Comparison of ENCODE assay signal across 8 mouse cellular contexts in the genomic region with DNA sequence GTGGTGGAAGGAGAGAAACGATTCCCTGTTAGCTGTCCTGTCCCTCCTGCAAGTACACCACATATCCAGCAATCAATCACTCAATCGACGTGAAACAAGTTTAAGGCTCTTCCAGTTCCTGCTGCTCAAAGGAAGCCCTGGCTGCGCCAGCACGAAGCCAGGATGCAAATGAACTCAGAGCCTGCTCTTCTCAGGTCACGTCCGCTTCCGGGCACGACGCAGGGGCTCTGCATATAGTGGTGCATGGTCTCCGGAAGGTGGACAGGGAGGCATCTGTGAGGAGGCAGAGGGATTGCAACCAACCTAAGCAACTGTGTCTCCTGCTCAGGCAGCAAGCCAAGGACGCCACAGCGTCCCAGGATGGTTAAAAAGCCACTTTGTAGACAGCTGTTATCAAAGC.
A peak's percentile ranks its signal among the peaks of the same experiment; 100 is the strongest.
DNase-seq lines count a peak whose midpoint lies in the region; ATAC-seq and TF ChIP-seq lines count a peak whose summit lies in the region.
"Had no signal": no experiment of that assay in that cellular context is flagged by ENCODE, and none has a peak within 500 bp of the region (broad histone marks: within the 10 kb centered on the region; RNA-seq: fewer than 3 reads in every experiment).

No protein-coding gene starts in this region.

- H3K4me2 ChIP-seq in stomach, embryonic 14.5 days (replicated peaks; ENCODE audit: low read depth, low read length), result 0 out of 2 replicates have a peak overlapping the region, but pooled peaks have one; percentile 22
- H3K4me2 ChIP-seq in stomach, postnatal 0 days (replicated peaks; ENCODE audit: low read depth), result no peak overlapping the region
- peak overlapping the region; percentile 38 for H3K4me2 ChIP-seq in forebrain, embryonic 11.5 days (ENCODE audit: low read depth, low read length, severe bottlenecking)
- H3K4me2 ChIP-seq in intestine, embryonic 15.5 days (replicated peaks), result peak overlapping the region; percentile 34
- H3K4me2 ChIP-seq in neural tube, embryonic 15.5 days, result peak overlapping the region; percentile 39

- TF ChIP-seq EP300 in stomach, postnatal 0 days (optimal IDR thresholded peaks at IDR 0.05), result no peak

- TF ChIP-seq CTCF in stomach, postnatal 0 days (IDR thresholded peaks at IDR 0.05; ENCODE audit: low read depth), result no peak

- no peak overlapping the region for H3K4me3 ChIP-seq in stomach, embryonic 14.5 days (ENCODE audit: low read depth, low read length)
- no peak overlapping the region for H3K4me3 ChIP-seq in stomach, postnatal 0 days (ENCODE audit: low read depth, low read length)
- 0 out of 2 replicates have a peak overlapping the region, but pooled peaks have one; percentile 7 for H3K4me3 ChIP-seq in forebrain, embryonic 11.5 days (ENCODE audit: low read depth, low read length)
- no peak overlapping the region for H3K4me3 ChIP-seq in intestine, embryonic 15.5 days (replicated peaks)
- H3K4me3 ChIP-seq in neural tube, embryonic 15.5 days (replicated peaks), result peak overlapping the region; percentile 5; the same call in 1 of the 2 replicates

- no peaks in the 10 kb centered on the region; the same call in 1 of the 2 replicates for H3K9me3 ChIP-seq in stomach, embryonic 14.5 days (ENCODE audit: control insufficient read depth, low read depth, low read length)
- no peaks in the 10 kb centered on the region for H3K9me3 ChIP-seq in stomach, postnatal 0 days (ENCODE audit: control insufficient read depth, low read length)
- no peaks in the 10 kb centered on the region; the same call in 1 of the 2 replicates for H3K9me3 ChIP-seq in forebrain, embryonic 11.5 days (ENCODE audit: control insufficient read depth, low read length)
- no peaks in the 10 kb centered on the region for H3K9me3 ChIP-seq in intestine, embryonic 15.5 days
- no peaks in the 10 kb centered on the region for H3K9me3 ChIP-seq in neural tube, embryonic 15.5 days (replicated peaks)

- no peak overlapping the region for H3K27ac ChIP-seq in stomach, embryonic 14.5 days (ENCODE audit: low read length)
- H3K27ac ChIP-seq in stomach, postnatal 0 days (replicated peaks), result no peak overlapping the region
- H3K27ac ChIP-seq in forebrain, embryonic 11.5 days (ENCODE audit: low read depth, low read length), result no peak overlapping the region
- peak overlapping the region; percentile 25; the same call in 1 of the 2 replicates for H3K27ac ChIP-seq in intestine, embryonic 15.5 days
- no peak overlapping the region for H3K27ac ChIP-seq in neural tube, embryonic 15.5 days (replicated peaks)

- H3K9ac ChIP-seq in stomach, embryonic 14.5 days (replicated peaks; ENCODE audit: low read depth, low read length), result 0 out of 2 replicates have a peak overlapping the region, but pooled peaks have one; percentile 10
- H3K9ac ChIP-seq in stomach, postnatal 0 days (ENCODE audit: low read length), result no peak overlapping the region
- peak overlapping the region; percentile 12 for H3K9ac ChIP-seq in forebrain, embryonic 11.5 days (ENCODE audit: low read length)
- H3K9ac ChIP-seq in intestine, embryonic 15.5 days, result no peak overlapping the region
- H3K9ac ChIP-seq in neural tube, embryonic 15.5 days (replicated peaks), result no peak overlapping the region

- H3K36me3 ChIP-seq in stomach, embryonic 14.5 days (ENCODE audit: control insufficient read depth, insufficient read depth, low read length), result no peaks in the 10 kb centered on the region
- no peaks in the 10 kb centered on the region for H3K36me3 ChIP-seq in stomach, postnatal 0 days (ENCODE audit: control insufficient read depth, insufficient read depth, low read length)
- no peaks in the 10 kb centered on the region for H3K36me3 ChIP-seq in forebrain, embryonic 11.5 days (ENCODE audit: control insufficient read depth, insufficient read depth, low read length)
- H3K36me3 ChIP-seq in intestine, embryonic 15.5 days, result no peaks in the 10 kb centered on the region
- H3K36me3 ChIP-seq in neural tube, embryonic 15.5 days, result no peaks in the 10 kb centered on the region

- 0 out of 2 replicates have a peak, but pooled peaks cover 6% of the 10 kb centered on the region for H3K27me3 ChIP-seq in stomach, embryonic 14.5 days (ENCODE audit: control insufficient read depth, insufficient read depth, low read length)
- H3K27me3 ChIP-seq in stomach, postnatal 0 days (ENCODE audit: control insufficient read depth, insufficient read depth, low read length), result no peaks in the 10 kb centered on the region
- H3K27me3 ChIP-seq in forebrain, embryonic 11.5 days (ENCODE audit: control insufficient read depth, insufficient read depth, low read length), result peaks cover 50% of the 10 kb centered on the region
- peaks cover 32% of the 10 kb centered on the region for H3K27me3 ChIP-seq in intestine, embryonic 15.5 days (replicated peaks)
- H3K27me3 ChIP-seq in neural tube, embryonic 15.5 days (replicated peaks), result peaks cover 63% of the 10 kb centered on the region

- H3K4me1 ChIP-seq in stomach, embryonic 14.5 days (ENCODE audit: control insufficient read depth, insufficient read depth, low read length), result peaks cover 40% of the 10 kb centered on the region
- H3K4me1 ChIP-seq in stomach, postnatal 0 days (replicated peaks; ENCODE audit: control insufficient read depth, insufficient read depth), result no peaks in the 10 kb centered on the region
- peaks cover 9% of the 10 kb centered on the region for H3K4me1 ChIP-seq in forebrain, embryonic 11.5 days (replicated peaks; ENCODE audit: control insufficient read depth, insufficient read depth, low read length)
- peaks cover 35% of the 10 kb centered on the region for H3K4me1 ChIP-seq in intestine, embryonic 15.5 days (replicated peaks)
- peaks cover 17% of the 10 kb centered on the region for H3K4me1 ChIP-seq in neural tube, embryonic 15.5 days

- DNase-seq in stomach, postnatal 0 days (ENCODE audit: low spot score), result no peak
- DNase-seq in forebrain, embryonic 11.5 days (ENCODE audit: low spot score), result no peak
- no peak for DNase-seq in left cerebral cortex, adult 11 months (ENCODE audit: low spot score)
- DNase-seq in frontal cortex, postnatal 14 days (ENCODE audit: low spot score in 2 of 2), result no peak

- ATAC-seq in stomach, embryonic 14.5 days (ENCODE audit: insufficient number of reproducible peaks, insufficient read depth, low FRiP score, low read depth), result no peak
- ATAC-seq in stomach, postnatal 0 days (ENCODE audit: low FRiP score, low TSS enrichment), result no peak
- ATAC-seq in forebrain, embryonic 11.5 days (replicated peaks; ENCODE audit: low FRiP score), result no peak
- no peak for ATAC-seq in intestine, embryonic 15.5 days
- no peak for ATAC-seq in neural tube, embryonic 15.5 days (ENCODE audit: low FRiP score)
- ATAC-seq: Patski had no signal

- 10% methylated on average over 13 of the region's 13 CpGs for WGBS in stomach, embryonic 14.5 days
- 21% methylated on average over 13 of the region's 13 CpGs for WGBS in stomach, postnatal 0 days
- 1% methylated on average over 13 of the region's 13 CpGs for WGBS in forebrain, embryonic 11.5 days
- 7% methylated on average over 13 of the region's 13 CpGs for WGBS in intestine, embryonic 15.5 days
- WGBS in neural tube, embryonic 15.5 days, result 1% methylated on average over 13 of the region's 13 CpGs

Comparison
In these comparisons a context has a peak if more than half of its experiments do, and no peak if none do; other contexts are left out.
1. H3K9ac ChIP-seq: peak in stomach, embryonic 14.5 days (single experiment) and forebrain, embryonic 11.5 days (single experiment); none in stomach, postnatal 0 days (single experiment), intestine, embryonic 15.5 days (single experiment) and neural tube, embryonic 15.5 days (single experiment).
2. H3K4me3 ChIP-seq: peak in forebrain, embryonic 11.5 days (single experiment) and neural tube, embryonic 15.5 days (single experiment); none in stomach, embryonic 14.5 days (single experiment), stomach, postnatal 0 days (single experiment) and intestine, embryonic 15.5 days (single experiment).